Mouse (Mus musculus) MEL (cell line): ENCODE results near the gene Gm42878.

ENCODE experiments used
- CHD2 ChIP-seq: IDR thresholded peaks from 2 replicates; pipeline ENCODE4 v1.6.1; 2011; ENCODE audit warnings: low read length, improper control_type of control experiment
- CTCF ChIP-seq, 3 experiments: IDR thresholded peaks in 2 of 3; conservative IDR thresholded peaks in 1 of 3; 2 replicates each; pipeline ENCODE4 v1.5.1; 2011 to 2012; ENCODE audit warnings: low read length in 3 of 3, low read depth in 2 of 3, mild to moderate bottlenecking in 2 of 3, improper control_type of control experiment in 1 of 3, inconsistent platforms in 1 of 3, mixed read lengths in 1 of 3, moderate library complexity in 1 of 3; ENCODE audit not compliant: control insufficient read depth in 1 of 3, insufficient read depth in 1 of 3, poor library complexity in 1 of 3, severe bottlenecking in 1 of 3
- EP300 ChIP-seq, 2 experiments: IDR thresholded peaks; 2 replicates each; pipeline ENCODE4 v1.6.1; 2011; ENCODE audit warnings: improper control_type of control experiment in 2 of 2, low read length in 2 of 2, low read depth in 1 of 2, mild to moderate bottlenecking in 1 of 2
- RCOR1 ChIP-seq: IDR thresholded peaks from 2 replicates; pipeline ENCODE4 v1.6.1; 2012; ENCODE audit warnings: low read depth, mild to moderate bottlenecking, inconsistent platforms, low read length, improper control_type of control experiment
- TAL1 ChIP-seq: IDR thresholded peaks from 2 replicates; pipeline ENCODE4 v1.6.1; 2012; ENCODE audit warnings: mild to moderate bottlenecking, inconsistent platforms, low read length, moderate library complexity, mixed read lengths
- USF1 ChIP-seq: IDR thresholded peaks from 2 replicates; pipeline ENCODE4 v1.6.1; 2014; ENCODE audit warnings: low read depth, mild to moderate bottlenecking, inconsistent platforms, low read length, improper control_type of control experiment, moderate library complexity

DNA sequence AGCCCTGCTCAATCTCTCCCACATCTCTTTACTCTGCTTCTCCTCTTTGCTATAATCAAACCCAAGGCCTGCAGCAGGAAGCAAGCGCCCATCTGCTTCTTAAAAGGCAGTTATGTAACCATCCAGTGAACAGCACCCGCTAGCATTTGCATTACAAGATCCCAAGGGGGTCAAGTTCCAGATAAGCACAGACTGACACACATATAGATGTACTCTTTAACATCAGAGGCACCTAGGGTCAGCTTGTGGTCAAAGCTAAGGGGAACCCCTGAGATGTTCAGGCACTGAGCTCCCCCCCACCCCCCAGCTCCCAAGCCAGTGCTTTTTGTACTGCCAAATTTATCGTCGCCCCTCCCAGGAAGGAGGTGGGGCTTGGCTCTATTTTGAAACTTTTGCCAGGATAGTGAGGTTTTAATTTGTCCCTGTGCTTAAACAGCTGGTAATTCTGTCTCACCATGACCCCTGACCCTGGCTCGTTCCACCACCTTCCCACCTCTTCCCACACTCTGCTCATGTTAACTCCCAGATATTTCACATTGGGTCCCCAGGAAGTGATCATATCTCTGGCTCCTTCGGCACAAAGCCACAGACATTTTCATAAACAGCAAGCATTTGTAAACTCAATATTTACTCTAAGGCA, 41.2 kb upstream of the Gm42878 start:
- no peak for TF ChIP-seq CTCF (IDR thresholded peaks at IDR 0.05 in 2 of 3, conservative IDR thresholded peaks at IDR 0.05 in 1 of 3; ENCODE audit: control insufficient read depth in 1 of 3, insufficient read depth in 1 of 3, low read depth in 2 of 3, low read length in 3 of 3, poor library complexity in 1 of 3, severe bottlenecking in 1 of 3)
- TF ChIP-seq RCOR1: no peak
- TF ChIP-seq USF1: no peak
- TF ChIP-seq EP300 (IDR thresholded peaks at IDR 0.05; ENCODE audit: low read depth in 1 of 2, low read length in 2 of 2): peak in 1 of 2 experiments; percentile 17; a peak in 2 of 4 replicates
- TF ChIP-seq CHD2: no peak
- 0 out of 2 replicates have a peak, but pooled peaks have one; percentile 9 for TF ChIP-seq TAL1
